Mouse (Mus musculus): Measurements from ENCODE around the gene Rb1.

DNA sequence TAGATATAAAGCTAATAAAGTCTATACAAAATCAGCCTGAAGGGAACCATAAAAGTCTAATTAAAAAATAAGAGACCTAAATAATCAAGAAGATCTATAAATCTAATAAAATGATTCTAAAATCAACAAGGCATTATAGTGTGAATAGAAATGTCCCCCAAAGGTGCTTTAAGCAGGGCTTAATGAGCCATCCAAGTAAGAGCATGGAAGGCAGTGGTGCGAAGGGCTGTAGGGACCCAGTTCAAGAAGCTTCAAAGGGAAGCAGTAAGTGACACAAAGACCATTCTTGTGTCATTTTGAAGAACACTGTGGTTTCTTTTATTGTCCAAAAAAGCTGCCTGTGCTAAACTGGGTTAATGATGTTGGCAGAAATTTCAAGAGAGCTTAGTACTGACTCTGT is 18.1 kb downstream of the Rb1 start:
- no peak for TF ChIP-seq USF1 (IDR thresholded peaks at IDR 0.05; ENCODE audit: low read depth)
- no peak for TF ChIP-seq CTCF (IDR thresholded peaks at IDR 0.05; ENCODE audit: control insufficient read depth, insufficient read depth, insufficient read length)
- no peak for TF ChIP-seq MAX (IDR thresholded peaks at IDR 0.05)

All from C2C12 (cell line).